Mouse (Mus musculus): ENCODE data around the gene Tmem247. TPM values are rescaled to one million over a fixed set of nuclear protein-coding genes. Genes with fewer than 3 reads are reported as not detected.

Tmem247 gene
- polyA plus RNA-seq, 1 experiment from 2014 or later, result not detected

- H3K27me3 ChIP-seq (replicated peaks; ENCODE audit: control insufficient read depth, insufficient read depth, low read length), result no peaks in the 10 kb centered on the region
- no peaks in the 10 kb centered on the region for H3K9me3 ChIP-seq (ENCODE audit: control insufficient read depth, low read length)
- H3K9ac ChIP-seq (ENCODE audit: low read depth, low read length), result no peak within 1 kb of the TSS; the same call in 1 of the 2 replicates
- WGBS, result 58% methylated on average over 28 of the region's 28 CpGs
- H3K4me1 ChIP-seq (ENCODE audit: control insufficient read depth, insufficient read depth, low read depth, low read length), result peaks cover 2% of the 10 kb centered on the region; the same call in 1 of the 2 replicates
- peak; percentile 96 for ATAC-seq
- H3K27ac ChIP-seq (ENCODE audit: low read depth, low read length), result peak within 1 kb of the TSS; percentile 72
- H3K4me3 ChIP-seq (ENCODE audit: low read length), result no peak within 1 kb of the TSS
- H3K4me2 ChIP-seq (ENCODE audit: low read length), result peak within 1 kb of the TSS; percentile 16; the same call in 1 of the 2 replicates
- H3K36me3 ChIP-seq (ENCODE audit: control insufficient read depth, insufficient read depth, low read length), result no peaks in the 10 kb centered on the region
Measured at GRCm38 (mm10) chr17:86947840-86948796, 31.0 kb downstream of the Tmem247 start, which contains the start of gene Atp6v1e2. TSS of gene Atp6v1e2 (minus strand) at chr17:86947897.

GRCm38 (mm10) chr17:86948801-86949200, 31.7 kb downstream of the Tmem247 start:
- no peaks in the 10 kb centered on the region for H3K36me3 ChIP-seq (ENCODE audit: control insufficient read depth, insufficient read depth, low read length)
- ATAC-seq, result no peak
- H3K4me3 ChIP-seq (ENCODE audit: low read length), result no peak overlapping the region
- H3K4me1 ChIP-seq (ENCODE audit: control insufficient read depth, insufficient read depth, low read depth, low read length), result peaks cover 2% of the 10 kb centered on the region; the same call in 1 of the 2 replicates
- no peak overlapping the region; the same call in 1 of the 2 replicates for H3K9ac ChIP-seq (ENCODE audit: low read depth, low read length)
- no peaks in the 10 kb centered on the region for H3K27me3 ChIP-seq (replicated peaks; ENCODE audit: control insufficient read depth, insufficient read depth, low read length)
- no peaks in the 10 kb centered on the region for H3K9me3 ChIP-seq (ENCODE audit: control insufficient read depth, low read length)
- H3K27ac ChIP-seq (ENCODE audit: low read depth, low read length), result peak overlapping the region; percentile 72; the same call in 1 of the 2 replicates
- no peak overlapping the region for H3K4me2 ChIP-seq (ENCODE audit: low read length)
- WGBS, result 75% methylated on average over 6 of the region's 6 CpGs

- no peak overlapping the region for H3K4me3 ChIP-seq (ENCODE audit: low read length)
- no peaks in the 10 kb centered on the region for H3K27me3 ChIP-seq (replicated peaks; ENCODE audit: control insufficient read depth, insufficient read depth, low read length)
- H3K9me3 ChIP-seq (ENCODE audit: control insufficient read depth, low read length), result no peaks in the 10 kb centered on the region
- no peak for ATAC-seq
- no peak overlapping the region for H3K27ac ChIP-seq (ENCODE audit: low read depth, low read length)
- H3K4me1 ChIP-seq (ENCODE audit: control insufficient read depth, insufficient read depth, low read depth, low read length), result peaks cover 10% of the 10 kb centered on the region
- no peak overlapping the region for H3K4me2 ChIP-seq (ENCODE audit: low read length)
- 90% methylated on average over 5 of the region's 5 CpGs for WGBS
- no peak overlapping the region for H3K9ac ChIP-seq (ENCODE audit: low read depth, low read length)
- H3K36me3 ChIP-seq (ENCODE audit: control insufficient read depth, insufficient read depth, low read length), result no peaks in the 10 kb centered on the region
Measured at GRCm38 (mm10) chr17:86957239-86957638, 40.1 kb downstream of the Tmem247 start.

GRCm38 (mm10) chr17:86957968-86958367, 40.8 kb downstream of the Tmem247 start:
- Histone ChIP-seq H3K27ac (ENCODE audit: low read depth, low read length) (no peak overlapping the region), H3K36me3 (ENCODE audit: control insufficient read depth, insufficient read depth, low read length) (no peaks in the 10 kb centered on the region), H3K9me3 (ENCODE audit: control insufficient read depth, low read length) (no peaks in the 10 kb centered on the region), H3K9ac (ENCODE audit: low read depth, low read length) (no peak overlapping the region), H3K4me3 (ENCODE audit: low read length) (no peak overlapping the region), H3K27me3 (replicated peaks; ENCODE audit: control insufficient read depth, insufficient read depth, low read length) (no peaks in the 10 kb centered on the region), H3K4me1 (ENCODE audit: control insufficient read depth, insufficient read depth, low read depth, low read length) (peaks cover 10% of the 10 kb centered on the region), H3K4me2 (ENCODE audit: low read length) (no peak overlapping the region)
- 91% methylated on average over 14 of the region's 14 CpGs for WGBS
- ATAC-seq, result no peak

GRCm38 (mm10) chr17:86961301-86961841, 44.2 kb downstream of the Tmem247 start:
- WGBS, result 64% methylated on average over 8 of the region's 8 CpGs
- peaks cover 28% of the 10 kb centered on the region for H3K4me1 ChIP-seq (ENCODE audit: control insufficient read depth, insufficient read depth, low read depth, low read length)
- no peaks in the 10 kb centered on the region for H3K27me3 ChIP-seq (replicated peaks; ENCODE audit: control insufficient read depth, insufficient read depth, low read length)
- no peaks in the 10 kb centered on the region for H3K36me3 ChIP-seq (ENCODE audit: control insufficient read depth, insufficient read depth, low read length)
- H3K4me3 ChIP-seq (ENCODE audit: low read length), result no peak overlapping the region
- H3K9me3 ChIP-seq (ENCODE audit: control insufficient read depth, low read length), result no peaks in the 10 kb centered on the region
- no peak for ATAC-seq
- H3K27ac ChIP-seq (ENCODE audit: low read depth, low read length), result no peak overlapping the region
- H3K9ac ChIP-seq (ENCODE audit: low read depth, low read length), result no peak overlapping the region
- peak overlapping the region; percentile 87 for H3K4me2 ChIP-seq (ENCODE audit: low read length)

GRCm38 (mm10) chr17:86962297-86962893, 45.2 kb downstream of the Tmem247 start:
- peak overlapping the region; percentile 91 for H3K27ac ChIP-seq (ENCODE audit: low read depth, low read length)
- peak; percentile 38 for ATAC-seq

GRCm38 (mm10) chr17:86962894-86963585, 45.9 kb downstream of the Tmem247 start, which contains the start of gene Rhoq:
TSS of gene Rhoq (plus strand) at chr17:86963082.
- no peaks in the 10 kb centered on the region for H3K27me3 ChIP-seq (replicated peaks; ENCODE audit: control insufficient read depth, insufficient read depth, low read length)
- peak within 1 kb of the TSS; percentile 91 for H3K27ac ChIP-seq (ENCODE audit: low read depth, low read length)
- no peaks in the 10 kb centered on the region for H3K36me3 ChIP-seq (ENCODE audit: control insufficient read depth, insufficient read depth, low read length)
- H3K4me3 ChIP-seq (ENCODE audit: low read length), result peak within 1 kb of the TSS; percentile 85
- peak within 1 kb of the TSS; percentile 94 for H3K9ac ChIP-seq (ENCODE audit: low read depth, low read length)
- H3K4me2 ChIP-seq (ENCODE audit: low read length), result peak within 1 kb of the TSS; percentile 87
- no peaks in the 10 kb centered on the region for H3K9me3 ChIP-seq (ENCODE audit: control insufficient read depth, low read length)
- WGBS, result 0% methylated on average over 26 of the region's 86 CpGs
- H3K4me1 ChIP-seq (ENCODE audit: control insufficient read depth, insufficient read depth, low read depth, low read length), result peaks cover 31% of the 10 kb centered on the region
- peak; percentile 86 for ATAC-seq

More at GRCm38 (mm10) chr17:86962297-86962893, 45.2 kb downstream of the Tmem247 start:
- Histone ChIP-seq H3K36me3 (ENCODE audit: control insufficient read depth, insufficient read depth, low read length) (no peaks in the 10 kb centered on the region), H3K9me3 (ENCODE audit: control insufficient read depth, low read length) (no peaks in the 10 kb centered on the region), H3K4me2 (ENCODE audit: low read length) (peak overlapping the region; percentile 87), H3K9ac (ENCODE audit: low read depth, low read length) (peak overlapping the region; percentile 94), H3K4me3 (ENCODE audit: low read length) (peak overlapping the region; percentile 85), H3K4me1 (ENCODE audit: control insufficient read depth, insufficient read depth, low read depth, low read length) (peaks cover 31% of the 10 kb centered on the region), H3K27me3 (replicated peaks; ENCODE audit: control insufficient read depth, insufficient read depth, low read length) (no peaks in the 10 kb centered on the region)
- 0% methylated on average over 24 of the region's 24 CpGs for WGBS

GRCm38 (mm10) chr17:86963586-86963902, 46.4 kb downstream of the Tmem247 start:
- no peaks in the 10 kb centered on the region for H3K36me3 ChIP-seq (ENCODE audit: control insufficient read depth, insufficient read depth, low read length)
- peak overlapping the region; percentile 94 for H3K9ac ChIP-seq (ENCODE audit: low read depth, low read length)
- H3K4me2 ChIP-seq (ENCODE audit: low read length), result peak overlapping the region; percentile 87
- peak overlapping the region; percentile 85 for H3K4me3 ChIP-seq (ENCODE audit: low read length)
- no peaks in the 10 kb centered on the region for H3K27me3 ChIP-seq (replicated peaks; ENCODE audit: control insufficient read depth, insufficient read depth, low read length)
- H3K27ac ChIP-seq (ENCODE audit: low read depth, low read length), result peak overlapping the region; percentile 91
- peaks cover 31% of the 10 kb centered on the region for H3K4me1 ChIP-seq (ENCODE audit: control insufficient read depth, insufficient read depth, low read depth, low read length)
- WGBS, result 1% methylated on average over 19 of the region's 26 CpGs
- ATAC-seq, result peak; percentile 50
- no peaks in the 10 kb centered on the region for H3K9me3 ChIP-seq (ENCODE audit: control insufficient read depth, low read length)
